Mouse (Mus musculus): ENCODE results near the gene Trim16. TPM values are rescaled to one million over a fixed set of nuclear protein-coding genes. Genes with fewer than 3 reads are reported as not detected.
A peak's percentile ranks its signal among the peaks of the same experiment; 100 is the strongest.

The Trim16 gene
- polyA plus RNA-seq (2015; fragmentation: Nextera tagmentation; extraction: Ambion mirVana): 50.3 and 62.8 TPM in 2 replicates

DNA sequence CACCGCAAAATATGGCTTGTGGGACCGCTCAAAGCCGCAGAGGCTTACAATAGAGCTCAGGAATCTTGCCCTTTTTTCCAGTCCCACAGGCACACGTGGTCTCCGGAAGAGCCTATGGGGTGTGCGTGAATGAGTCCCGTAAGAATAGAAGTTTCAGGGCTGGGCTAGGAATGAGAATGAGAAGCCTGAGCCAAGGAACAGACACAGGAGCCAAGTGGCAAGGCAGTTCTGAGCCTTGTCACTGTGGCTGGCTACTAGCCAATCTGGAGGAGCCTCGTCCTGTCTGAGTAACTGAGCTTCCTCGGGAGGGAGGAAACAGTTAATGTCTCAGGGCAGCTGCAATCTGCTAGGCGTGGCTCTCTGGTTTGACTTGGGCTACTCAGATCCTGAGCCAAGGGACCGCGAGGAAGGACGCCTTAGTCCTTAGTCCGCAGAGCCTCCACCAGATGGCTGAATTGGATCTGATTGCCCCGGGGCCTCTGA is at the start of gene Trim16:
Trim16 (plus strand) TSS at position 173 of the 483 bp plus-strand sequence.
- Histone ChIP-seq H3K27me3 (replicated peaks; ENCODE audit: insufficient read depth, low read length) (no peaks in the 10 kb centered on the region), H3K4me1 (ENCODE audit: insufficient read depth, low read depth, low read length) (peaks cover 3% of the 10 kb centered on the region; the same call in 1 of the 2 replicates), H3K4me2 (replicated peaks; ENCODE audit: low read depth, low read length) (peak within 1 kb of the TSS; percentile 63), H3K36me3 (ENCODE audit: insufficient read depth, low read length) (no peaks in the 10 kb centered on the region), H3K4me3 (ENCODE audit: low read depth, low read length) (peak within 1 kb of the TSS; percentile 56), H3K9ac (replicated peaks; ENCODE audit: low read depth) (peak within 1 kb of the TSS; percentile 78), H3K27ac (ENCODE audit: low read length) (peak within 1 kb of the TSS; percentile 91), H3K9me3 (ENCODE audit: low read length) (no peaks in the 10 kb centered on the region)
- WGBS: 1% methylated on average over 15 of the region's 15 CpGs
- TF ChIP-seq EP300 (IDR thresholded peaks at IDR 0.05) (peak; percentile 37; the same call in 1 of the 2 replicates), CTCF (IDR thresholded peaks at IDR 0.05) (no peak; the same call in 1 of the 2 replicates)
- ATAC-seq (peak; percentile 86), DNase-seq (ENCODE audit: low spot score) (peak; percentile 93)

DNA sequence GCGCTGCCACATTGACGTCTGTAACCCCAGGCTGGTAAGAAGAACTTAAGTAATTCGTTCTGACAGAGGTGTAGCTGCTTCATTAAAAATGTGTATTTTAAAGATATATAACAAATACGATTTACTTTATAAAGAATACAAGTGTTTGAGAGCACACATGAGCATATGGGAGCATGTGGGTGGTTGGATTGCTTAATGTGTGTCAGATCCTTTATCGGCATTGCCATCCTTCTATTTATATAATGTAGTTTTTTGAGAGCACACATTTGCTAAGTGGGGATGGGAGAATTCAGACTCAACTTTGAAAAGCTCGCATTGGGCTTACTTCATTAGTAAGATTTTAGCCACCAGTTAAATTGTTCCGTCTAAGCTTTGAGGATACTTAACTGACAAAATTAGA is 43.5 kb upstream of the Trim16 start:
- H3K36me3 ChIP-seq (ENCODE audit: insufficient read depth, low read length): peaks cover 17% of the 10 kb centered on the region; the same call in 1 of the 2 replicates
- H3K9me3 ChIP-seq (ENCODE audit: low read length): peaks cover 16% of the 10 kb centered on the region; the same call in 1 of the 2 replicates
- 94% methylated on average over 7 of the region's 7 CpGs for WGBS

DNA sequence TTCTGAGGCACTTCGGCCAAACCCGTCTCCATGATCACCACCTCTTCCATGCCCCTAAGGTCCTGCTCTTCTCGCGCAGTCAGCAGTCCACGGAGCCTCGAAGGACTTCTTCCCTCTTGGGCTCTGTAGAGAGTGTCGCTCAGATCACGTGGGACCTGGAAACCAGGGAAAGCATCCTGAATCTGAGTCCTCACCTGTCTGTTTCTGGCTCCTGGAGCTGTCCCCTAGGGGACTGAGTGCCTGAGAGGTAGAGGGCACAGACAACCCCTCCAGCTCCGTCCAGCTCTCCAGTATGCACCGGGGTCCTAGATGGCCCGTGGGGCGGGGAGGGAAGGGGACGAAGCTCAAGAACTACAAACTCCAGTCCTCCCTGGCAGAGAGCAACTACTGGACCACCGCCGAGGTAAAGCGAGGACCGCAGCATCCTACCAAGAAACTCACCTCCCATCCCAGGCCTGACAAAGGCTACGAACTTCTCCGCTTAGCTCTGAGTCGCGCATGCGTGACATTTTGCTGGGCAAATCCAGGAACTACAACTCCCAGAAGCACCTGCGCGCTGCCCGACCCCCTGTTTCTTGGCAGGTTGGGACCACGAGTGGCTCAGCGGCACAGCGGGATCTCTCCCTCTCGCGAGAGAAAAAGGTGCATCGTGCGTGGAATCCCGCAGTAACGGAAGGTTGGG is 31.0 kb upstream of the Trim16 start, which contains the start of gene Zfp286:
Zfp286 (minus strand) TSS at position 528 of the 682 bp plus-strand sequence.
- DNase-seq (ENCODE audit: low spot score) (peak; percentile 93), ATAC-seq (peak; percentile 96)
- TF ChIP-seq CTCF (IDR thresholded peaks at IDR 0.05) (no peak), EP300 (IDR thresholded peaks at IDR 0.05) (no peak)
- H3K4me3 ChIP-seq (ENCODE audit: low read depth, low read length): peak within 1 kb of the TSS; percentile 46
- H3K4me1 ChIP-seq (ENCODE audit: insufficient read depth, low read depth, low read length): peaks cover 3% of the 10 kb centered on the region; the same call in 1 of the 2 replicates
- 0 out of 2 replicates have a peak within 1 kb of the TSS, but pooled peaks have one; percentile 21 for H3K9ac ChIP-seq (replicated peaks; ENCODE audit: low read depth)
- no peaks in the 10 kb centered on the region for H3K27me3 ChIP-seq (replicated peaks; ENCODE audit: insufficient read depth, low read length)
- peak within 1 kb of the TSS; percentile 82 for H3K4me2 ChIP-seq (replicated peaks; ENCODE audit: low read depth, low read length)
- H3K9me3 ChIP-seq (ENCODE audit: low read length): no peaks in the 10 kb centered on the region
- H3K36me3 ChIP-seq (ENCODE audit: insufficient read depth, low read length): 0 out of 2 replicates have a peak, but pooled peaks cover under 1% of the 10 kb centered on the region
- H3K27ac ChIP-seq (ENCODE audit: low read length): no peak within 1 kb of the TSS
- 7% methylated on average over 34 of the region's 34 CpGs for WGBS

More for the DNA sequence above, 43.5 kb upstream of the Trim16 start:
- no peak overlapping the region for H3K4me2 ChIP-seq (replicated peaks; ENCODE audit: low read depth, low read length)
- ATAC-seq (no peak), DNase-seq (ENCODE audit: low spot score) (no peak)
- H3K9ac ChIP-seq (replicated peaks; ENCODE audit: low read depth): no peak overlapping the region
- H3K4me1 ChIP-seq (ENCODE audit: insufficient read depth, low read depth, low read length): no peaks in the 10 kb centered on the region
- H3K4me3 ChIP-seq (ENCODE audit: low read depth, low read length): no peak overlapping the region
- H3K27ac ChIP-seq (ENCODE audit: low read length): no peak overlapping the region
- H3K27me3 ChIP-seq (replicated peaks; ENCODE audit: insufficient read depth, low read length): no peaks in the 10 kb centered on the region
- TF ChIP-seq EP300 (IDR thresholded peaks at IDR 0.05) (no peak), CTCF (IDR thresholded peaks at IDR 0.05) (no peak)

DNA sequence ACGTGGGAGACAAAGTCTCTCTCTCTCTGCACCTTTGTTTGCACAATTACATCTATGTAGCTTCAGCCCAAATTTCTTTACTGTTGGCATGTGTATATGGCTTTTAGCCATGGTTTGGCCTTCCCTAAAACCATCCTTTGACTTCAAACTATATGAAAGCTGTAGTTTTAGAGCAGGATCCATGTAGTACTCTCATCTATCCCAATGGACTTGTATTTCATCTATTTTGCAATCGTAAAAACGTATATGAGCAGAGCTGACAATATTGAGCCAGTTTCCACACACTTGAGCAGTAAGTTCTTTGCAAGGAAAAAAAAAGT is 30.5 kb upstream of the Trim16 start:
- H3K27ac ChIP-seq (ENCODE audit: low read length): no peak overlapping the region
- H3K36me3 ChIP-seq (ENCODE audit: insufficient read depth, low read length): no peaks in the 10 kb centered on the region
- no peaks in the 10 kb centered on the region for H3K27me3 ChIP-seq (replicated peaks; ENCODE audit: insufficient read depth, low read length)
- peak overlapping the region; percentile 82 for H3K4me2 ChIP-seq (replicated peaks; ENCODE audit: low read depth, low read length)
- peaks cover 3% of the 10 kb centered on the region; the same call in 1 of the 2 replicates for H3K4me1 ChIP-seq (ENCODE audit: insufficient read depth, low read depth, low read length)
- TF ChIP-seq EP300 (IDR thresholded peaks at IDR 0.05) (no peak), CTCF (IDR thresholded peaks at IDR 0.05) (no peak)
- ATAC-seq: 0 out of 2 replicates have a peak, but pooled peaks have one; percentile 8
- WGBS: 49% methylated on average over 3 of the region's 3 CpGs
- peak overlapping the region; percentile 46 for H3K4me3 ChIP-seq (ENCODE audit: low read depth, low read length)
- H3K9ac ChIP-seq (replicated peaks; ENCODE audit: low read depth): no peak overlapping the region
- no peak for DNase-seq (ENCODE audit: low spot score)
- H3K9me3 ChIP-seq (ENCODE audit: low read length): no peaks in the 10 kb centered on the region

DNA sequence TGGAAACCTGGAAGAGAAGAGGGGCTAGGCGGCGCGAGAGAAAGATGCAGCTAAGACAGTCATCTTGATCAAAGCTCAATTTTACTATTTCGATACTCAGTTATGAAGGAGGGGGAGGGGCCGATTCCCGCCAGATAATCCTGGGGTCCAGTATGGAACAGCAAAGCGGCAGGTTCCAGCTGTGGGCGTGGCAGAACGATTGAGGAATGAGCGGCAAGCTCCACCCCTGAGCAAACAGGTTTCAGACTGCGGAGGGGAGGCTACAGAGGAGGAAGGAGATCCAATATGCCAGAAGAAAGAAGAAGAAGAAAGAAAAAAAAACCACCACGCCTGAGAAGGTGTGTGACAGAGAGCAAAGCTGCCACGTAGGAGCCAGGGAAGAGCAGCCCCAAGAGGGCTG is 15.9 kb upstream of the Trim16 start:
- 48% methylated on average over 13 of the region's 13 CpGs for WGBS
- H3K9ac ChIP-seq (replicated peaks; ENCODE audit: low read depth): no peak overlapping the region
- H3K27me3 ChIP-seq (replicated peaks; ENCODE audit: insufficient read depth, low read length): no peaks in the 10 kb centered on the region
- H3K36me3 ChIP-seq (ENCODE audit: insufficient read depth, low read length): no peaks in the 10 kb centered on the region
- H3K4me2 ChIP-seq (replicated peaks; ENCODE audit: low read depth, low read length): no peak overlapping the region
- DNase-seq (ENCODE audit: low spot score): no peak
- H3K4me3 ChIP-seq (ENCODE audit: low read depth, low read length): no peak overlapping the region
- no peak for TF ChIP-seq EP300 (IDR thresholded peaks at IDR 0.05)
- no peak for TF ChIP-seq CTCF (IDR thresholded peaks at IDR 0.05)
- H3K9me3 ChIP-seq (ENCODE audit: low read length): no peaks in the 10 kb centered on the region
- H3K4me1 ChIP-seq (ENCODE audit: insufficient read depth, low read depth, low read length): no peaks in the 10 kb centered on the region
- no peak for ATAC-seq
- H3K27ac ChIP-seq (ENCODE audit: low read length): no peak overlapping the region

DNA sequence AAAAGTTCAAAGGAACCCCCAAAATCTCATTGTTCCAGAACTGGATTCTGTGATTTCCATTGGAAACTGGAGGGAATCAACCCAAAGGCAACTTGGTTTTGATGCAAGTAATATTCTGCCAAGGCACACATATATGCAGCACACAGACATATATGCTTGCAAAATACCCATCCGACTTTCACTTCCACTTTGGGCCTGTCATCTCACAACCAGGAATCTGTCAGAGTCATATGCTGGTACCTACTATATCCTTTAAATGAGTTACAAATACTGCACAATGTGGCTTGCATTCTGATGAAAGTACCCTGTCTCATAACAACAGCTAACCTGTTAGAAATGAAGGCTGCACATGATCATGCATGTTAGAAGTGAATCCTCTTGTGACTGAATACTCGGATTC is 12.1 kb upstream of the Trim16 start:
- Histone ChIP-seq H3K9ac (replicated peaks; ENCODE audit: low read depth) (no peak overlapping the region), H3K27ac (ENCODE audit: low read length) (no peak overlapping the region), H3K4me3 (ENCODE audit: low read depth, low read length) (no peak overlapping the region), H3K4me1 (ENCODE audit: insufficient read depth, low read depth, low read length) (peaks cover 8% of the 10 kb centered on the region; the same call in 1 of the 2 replicates), H3K36me3 (ENCODE audit: insufficient read depth, low read length) (no peaks in the 10 kb centered on the region), H3K4me2 (replicated peaks; ENCODE audit: low read depth, low read length) (no peak overlapping the region), H3K27me3 (replicated peaks; ENCODE audit: insufficient read depth, low read length) (no peaks in the 10 kb centered on the region), H3K9me3 (ENCODE audit: low read length) (no peaks in the 10 kb centered on the region)
- DNase-seq (ENCODE audit: low spot score): no peak
- TF ChIP-seq CTCF (IDR thresholded peaks at IDR 0.05) (no peak), EP300 (IDR thresholded peaks at IDR 0.05) (no peak)
- WGBS: 81% methylated on average over 2 of the region's 2 CpGs
- ATAC-seq: no peak
